Mouse (Mus musculus) embryonic fibroblast, embryonic 13.5 days (primary cell): ENCODE results near the gene Sf3b1.

ENCODE experiments used
- CTCF ChIP-seq: IDR thresholded peaks from 2 replicates; pipeline ENCODE4 v1.5.1; 2011; ENCODE audit warnings: mild to moderate bottlenecking, control low read depth, low read length, moderate library complexity, borderline replicate concordance; ENCODE audit not compliant: insufficient read depth
- POLR2A ChIP-seq: IDR thresholded peaks from 2 replicates; pipeline ENCODE4 v1.6.1; 2011; ENCODE audit warnings: low read depth, mild to moderate bottlenecking, control low read depth, low read length, moderate library complexity

DNA sequence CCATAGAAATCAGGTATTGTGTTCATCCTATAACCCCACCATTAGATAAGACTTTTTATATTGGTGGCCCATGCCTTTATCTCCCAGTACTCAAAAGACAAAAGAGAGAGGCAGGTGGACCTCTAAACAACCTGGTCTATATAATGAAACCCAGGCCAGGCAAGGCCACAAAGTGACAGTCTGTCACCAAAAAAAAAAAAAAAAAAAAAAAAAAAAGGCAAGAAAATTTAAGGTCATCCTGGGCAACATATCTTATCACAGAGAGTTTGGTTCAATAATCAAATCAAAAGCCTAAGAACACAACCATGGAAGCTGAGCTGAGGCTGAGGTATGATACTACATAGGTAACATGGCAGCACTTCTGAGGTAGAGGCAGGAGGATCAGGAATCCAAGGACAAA, 5.4 kb downstream of the Sf3b1 start:
- no peak for TF ChIP-seq POLR2A
- TF ChIP-seq CTCF, result no peak
